Comparison of ENCODE assay signal across 9 mouse cellular contexts in genomic region chr8:83260418-83261215, GRCm38 (mm10). TPM values are rescaled to one million over a fixed set of nuclear protein-coding genes. Genes with fewer than 3 reads are reported as not detected.
A peak's percentile ranks its signal among the peaks of the same experiment; 100 is the strongest.
DNase-seq lines count a peak whose midpoint lies in the region; ATAC-seq and TF ChIP-seq lines count a peak whose summit lies in the region.
"Had no signal": no experiment of that assay in that cellular context is flagged by ENCODE, and none has a peak within 500 bp of the region (broad histone marks: within the 10 kb centered on the region; RNA-seq: fewer than 3 reads in every experiment).

No protein-coding gene starts in this region.

- TF ChIP-seq RAD21 in CH12.LX (IDR thresholded peaks at IDR 0.05; ENCODE audit: low read depth, low read length), result peak; percentile 91

- no peak overlapping the region for H3K4me3 ChIP-seq in CH12.LX (replicated peaks in 1 of 3; ENCODE audit: low read depth in 2 of 3, low read length in 2 of 3, poor library complexity in 1 of 3)
- H3K4me3 ChIP-seq in heart, embryonic 15.5 days, result no peak overlapping the region
- H3K4me3 ChIP-seq in kidney, postnatal 0 days (replicated peaks; ENCODE audit: low read depth, low read length), result no peak overlapping the region
- no peak overlapping the region for H3K4me3 ChIP-seq in liver, embryonic 13.5 days (replicated peaks)

- in situ Hi-C loops in CH12.LX (cut with MboI; ENCODE audit: low pct_ligation_motif_present, low pct_unique_long_range_greater_than_20kb, low sequenced_read_pairs), result no loop called here

- dilution Hi-C loops in CH12.LX (cut with MboI; ENCODE audit: extremely low pct_ligation_motif_present, extremely low pct_unique_long_range_greater_than_20kb, low sequenced_read_pairs), result no loop called here

- H3K36me3 ChIP-seq in CH12.LX (replicated peaks in 1 of 2; ENCODE audit: control insufficient read depth in 1 of 2, insufficient read depth in 1 of 2, low read length in 1 of 2), result peaks cover 3 to 20% of the 10 kb centered on the region in 2 experiments
- H3K36me3 ChIP-seq in heart, embryonic 15.5 days, result no peaks in the 10 kb centered on the region
- H3K36me3 ChIP-seq in kidney, postnatal 0 days (ENCODE audit: insufficient read depth, low read length), result no peaks in the 10 kb centered on the region
- H3K36me3 ChIP-seq in liver, embryonic 13.5 days, result no peaks in the 10 kb centered on the region

- no peak overlapping the region for H3K4me2 ChIP-seq in CH12.LX (ENCODE audit: insufficient read depth, low read depth, poor library complexity, severe bottlenecking)
- no peak overlapping the region for H3K4me2 ChIP-seq in heart, embryonic 15.5 days
- no peak overlapping the region for H3K4me2 ChIP-seq in kidney, postnatal 0 days (ENCODE audit: low read length)
- no peak overlapping the region for H3K4me2 ChIP-seq in liver, embryonic 13.5 days

- H3K9me3 ChIP-seq in CH12.LX (replicated peaks; ENCODE audit: low read length), result no peaks in the 10 kb centered on the region
- H3K9me3 ChIP-seq in heart, embryonic 15.5 days (replicated peaks), result no peaks in the 10 kb centered on the region
- no peaks in the 10 kb centered on the region for H3K9me3 ChIP-seq in kidney, postnatal 0 days (replicated peaks; ENCODE audit: low read length)
- H3K9me3 ChIP-seq in liver, embryonic 13.5 days (replicated peaks), result no peaks in the 10 kb centered on the region

- ATAC-seq in heart, embryonic 15.5 days (replicated peaks; ENCODE audit: insufficient number of reproducible peaks, insufficient read depth, low FRiP score, low read depth), result peak; percentile 62; the same call in 1 of the 2 replicates
- peak; percentile 81; the same call in 1 of the 2 replicates for ATAC-seq in kidney, postnatal 0 days (replicated peaks; ENCODE audit: low FRiP score, low read depth)
- ATAC-seq in liver, embryonic 13.5 days (ENCODE audit: low read depth), result peak; percentile 78

- TF ChIP-seq CTCF in CH12.LX (conservative IDR thresholded peaks at IDR 0.05 in 1 of 2, IDR thresholded peaks at IDR 0.05 in 1 of 2; ENCODE audit: low read depth in 2 of 2, low read length in 2 of 2), result peak; percentile 91 to 96
- TF ChIP-seq CTCF in kidney, postnatal 0 days (IDR thresholded peaks at IDR 0.05; ENCODE audit: low read depth), result peak; percentile 94

- H3K4me1 ChIP-seq in CH12.LX (ENCODE audit: control insufficient read depth in 1 of 2, insufficient read depth in 2 of 2), result peaks cover 0 to 7% of the 10 kb centered on the region in 2 experiments; a peak in 2 of 4 replicates
- H3K4me1 ChIP-seq in heart, embryonic 15.5 days (replicated peaks), result no peaks in the 10 kb centered on the region
- no peaks in the 10 kb centered on the region for H3K4me1 ChIP-seq in kidney, postnatal 0 days (replicated peaks; ENCODE audit: insufficient read depth, low read length)
- no peaks in the 10 kb centered on the region for H3K4me1 ChIP-seq in liver, embryonic 13.5 days (replicated peaks)

- no peak for TF ChIP-seq EP300 in CH12.LX (IDR thresholded peaks at IDR 0.05; ENCODE audit: low read length)

- no peak for TF ChIP-seq POLR2A in CH12.LX (IDR thresholded peaks at IDR 0.05; ENCODE audit: low read depth, low read length)

- H3K27me3 ChIP-seq in CH12.LX (replicated peaks), result no peaks in the 10 kb centered on the region
- H3K27me3 ChIP-seq in heart, embryonic 15.5 days, result 0 out of 2 replicates have a peak, but pooled peaks cover 4% of the 10 kb centered on the region
- H3K27me3 ChIP-seq in kidney, postnatal 0 days (ENCODE audit: insufficient read depth, low read length), result no peaks in the 10 kb centered on the region
- no peaks in the 10 kb centered on the region for H3K27me3 ChIP-seq in liver, embryonic 13.5 days

- no peaks in the 10 kb centered on the region for H3K79me2 ChIP-seq in CH12.LX (replicated peaks; ENCODE audit: control insufficient read depth, extremely low read depth, insufficient read depth, poor library complexity, severe bottlenecking)

- peak; percentile 86 for DNase-seq in CH12.LX (ENCODE audit: extremely low read depth)
- peak; percentile 78 for DNase-seq in adrenal gland, postnatal 10 days
- DNase-seq in embryo, embryonic 9.5 days (ENCODE audit: extremely low spot score), result peak; percentile 71
- DNase-seq in kidney, postnatal 0 days (ENCODE audit: low spot score), result peak; percentile 81
- DNase-seq in liver, embryonic 13.5 days, result peak; percentile 33
- DNase-seq in naive thymus-derived CD4-positive, alpha-beta T cell, adult 2 months (ENCODE audit: low read depth), result peak; percentile 72
- peak; percentile 74 for DNase-seq in testis, postnatal 10 days (ENCODE audit: low spot score)

- H3K27ac ChIP-seq in CH12.LX (ENCODE audit: insufficient read depth, low read depth), result no peak overlapping the region
- no peak overlapping the region for H3K27ac ChIP-seq in heart, embryonic 15.5 days
- H3K27ac ChIP-seq in kidney, postnatal 0 days, result no peak overlapping the region
- no peak overlapping the region for H3K27ac ChIP-seq in liver, embryonic 13.5 days

- 68% methylated on average over 16 of the region's 16 CpGs for WGBS in heart, embryonic 15.5 days
- 70% methylated on average over 16 of the region's 16 CpGs for WGBS in kidney, postnatal 0 days
- 62% methylated on average over 16 of the region's 16 CpGs for WGBS in liver, embryonic 13.5 days (ENCODE audit: insufficient replicate concordance)

- no peak overlapping the region for H3K9ac ChIP-seq in CH12.LX (ENCODE audit: insufficient read depth, low read depth)
- no peak overlapping the region for H3K9ac ChIP-seq in heart, embryonic 15.5 days
- no peak overlapping the region for H3K9ac ChIP-seq in kidney, postnatal 0 days (ENCODE audit: low read depth, low read length)
- no peak overlapping the region for H3K9ac ChIP-seq in liver, embryonic 13.5 days

TF ChIP-seq in CH12.LX, 34 proteins besides CTCF, POLR2A, EP300 and RAD21:
- TF ChIP-seq ZC3H11A (IDR thresholded peaks at IDR 0.05; ENCODE audit: low read depth, low read length) (peak; percentile 78), SMC3 (IDR thresholded peaks at IDR 0.05; ENCODE audit: low read depth, low read length) (peak; percentile 91), RCOR1 (conservative IDR thresholded peaks at IDR 0.05; ENCODE audit: low read depth, low read length) (no peak), MEF2A (IDR thresholded peaks at IDR 0.05; ENCODE audit: borderline replicate concordance, low read depth, low read length) (0 out of 2 replicates have a peak, but pooled peaks have one; percentile 25), USF1 (IDR thresholded peaks at IDR 0.05; ENCODE audit: low read depth, low read length) (no peak)

RNA-seq across cellular contexts. Expression of gene Ucp1, which starts 29.5 kb away (rescaled TPM):
- total RNA-seq in CH12.LX (2012; rRNA removed) (not detected in 2 replicates), CH12.LX (2014; rRNA removed) (not detected in 2 replicates)
- not detected in 2 replicates for polyA plus RNA-seq in CH12.LX (2012; ENCODE audit: insufficient read length, low read depth)
- 1,000 to 10,000 TPM; 2,963 to 3,460 TPM for total RNA-seq in adrenal gland, postnatal 10 days (2021)
- not detected in 2 replicates for polyA plus RNA-seq in heart, embryonic 15.5 days (2015; fragmentation: Nextera tagmentation; extraction: Ambion mirVana)
- 0.07 TPM in 1 of 2 replicates, not detected in the other for polyA plus RNA-seq in kidney, postnatal 0 days (2015; fragmentation: Nextera tagmentation; extraction: Ambion mirVana)
- polyA plus RNA-seq in liver, embryonic 13.5 days (2015; fragmentation: Nextera tagmentation; extraction: Ambion mirVana), result not detected in 2 replicates
- total RNA-seq: layer of hippocampus, postnatal 25 days had no signal

Comparison
In these comparisons a context has a peak if more than half of its experiments do, and no peak if none do; other contexts are left out.
1. DNase-seq: peak in every context shown above with its lines; median percentile 86 in CH12.LX; 81 in kidney, postnatal 0 days; 78 in adrenal gland, postnatal 10 days; 74 in testis, postnatal 10 days; 72 in naive thymus-derived CD4-positive, alpha-beta T cell, adult 2 months; 71 in embryo, embryonic 9.5 days; 33 in liver, embryonic 13.5 days.